Mouse (Mus musculus) A20 (cell line): ENCODE results near the gene 1700028P14Rik.
"Not testable (repeated sequence)": the region's sequence is repeated elsewhere in the genome, so short reads cannot be mapped to it uniquely, and the experiment has no call there.

ENCODE experiments used
- DNase-seq: peaks from one replicate; pipeline ENCODE4 v3.0.0-alpha.2; 2011; ENCODE audit warnings: low read depth, low spot score

Gene 1700028P14Rik

DNA sequence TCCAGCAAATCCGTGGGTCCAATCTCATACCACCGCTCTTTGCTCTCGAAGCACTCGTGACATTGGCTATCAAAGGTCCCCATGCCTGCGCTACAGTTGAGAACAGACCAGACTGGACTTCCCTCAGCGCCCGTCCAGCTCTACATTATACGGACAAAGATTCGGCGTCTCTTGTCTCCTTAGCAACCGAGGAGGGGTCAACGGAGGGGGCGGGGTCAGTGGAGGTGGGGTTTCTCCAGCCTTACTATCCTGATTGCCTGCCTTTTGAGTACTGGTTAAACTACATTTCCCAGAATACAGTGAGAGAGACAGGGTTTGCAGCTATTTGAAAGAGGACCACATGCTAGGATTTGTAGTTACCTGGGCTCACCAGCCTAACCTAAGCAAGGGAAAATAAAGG is at the start of gene 1700028P14Rik:
Gene 1700028P14Rik, minus strand, starts transcription at position 169 of the 400 bp plus-strand sequence.
- DNase-seq = no peak

GRCm38 (mm10) chr19:23699131-23699530 is 46.5 kb upstream of the 1700028P14Rik start:
- peak; percentile 23 for DNase-seq

GRCm38 (mm10) chr19:23698366-23698765 is 45.8 kb upstream of the 1700028P14Rik start:
- DNase-seq = no peak

GRCm38 (mm10) chr19:23697861-23698260 is 45.2 kb upstream of the 1700028P14Rik start:
- no peak for DNase-seq

- no peak for DNase-seq
Observed at GRCm38 (mm10) chr19:23694344-23694743, 41.7 kb upstream of the 1700028P14Rik start.

GRCm38 (mm10) chr19:23688421-23688946 is 35.9 kb upstream of the 1700028P14Rik start:
- DNase-seq = peak; percentile 22

DNA sequence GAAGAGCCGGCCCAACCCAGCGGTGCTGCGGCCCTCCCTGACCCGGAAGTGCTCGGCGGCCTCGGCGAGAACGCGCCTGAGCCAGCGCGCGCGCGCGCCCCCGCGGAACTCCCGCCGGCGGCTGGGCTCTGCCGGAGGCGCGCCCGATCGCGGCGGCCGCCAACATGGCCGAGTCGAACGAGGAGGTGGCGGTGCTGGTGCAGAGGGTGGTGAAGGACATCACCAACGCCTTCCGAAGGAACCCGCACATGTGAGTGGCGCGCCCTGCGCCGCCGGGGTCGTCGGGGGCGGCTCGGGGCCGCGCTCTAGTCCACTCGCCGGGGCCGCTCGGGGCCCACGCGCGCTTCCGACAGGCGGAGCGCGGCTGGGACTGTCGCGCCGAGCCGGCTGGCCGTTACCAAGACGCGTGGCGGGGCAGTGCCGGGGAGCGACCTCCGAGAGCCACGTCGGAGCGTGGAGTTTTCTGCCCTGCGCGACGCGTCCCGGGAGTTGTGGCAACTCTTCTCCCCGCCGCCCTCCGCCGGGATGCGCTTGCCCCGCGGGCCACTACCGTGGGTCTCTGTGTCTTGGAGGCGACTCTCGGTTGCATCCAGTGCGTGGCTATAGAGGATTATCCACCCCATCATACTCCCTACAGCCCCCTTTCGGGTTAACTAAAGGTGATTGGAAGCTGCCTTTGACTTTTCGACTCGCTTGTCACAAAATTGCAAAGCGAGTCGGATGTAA is 34.8 kb upstream of the 1700028P14Rik start, which contains the start of gene Ptar1:
Gene Ptar1, plus strand, starts transcription at position 134 of the 726 bp plus-strand sequence.
- DNase-seq = peak; percentile 94

DNA sequence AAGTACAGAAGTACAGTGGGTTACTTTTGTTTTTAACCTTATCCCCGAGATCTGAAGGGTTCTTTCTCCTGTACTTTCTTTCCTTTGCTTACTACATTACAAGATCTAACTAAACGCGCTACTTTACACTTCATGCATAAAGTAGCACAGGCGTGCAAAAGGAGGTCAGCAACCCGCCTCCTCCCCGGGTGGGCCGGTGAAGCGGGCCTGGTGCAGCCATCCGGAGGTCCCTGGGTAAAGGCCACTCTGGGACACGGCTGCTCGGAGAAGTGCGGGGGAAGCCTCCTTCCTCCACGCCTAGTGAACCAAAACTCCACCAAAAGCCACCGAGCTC is 34.3 kb upstream of the 1700028P14Rik start:
- DNase-seq = no peak

DNA sequence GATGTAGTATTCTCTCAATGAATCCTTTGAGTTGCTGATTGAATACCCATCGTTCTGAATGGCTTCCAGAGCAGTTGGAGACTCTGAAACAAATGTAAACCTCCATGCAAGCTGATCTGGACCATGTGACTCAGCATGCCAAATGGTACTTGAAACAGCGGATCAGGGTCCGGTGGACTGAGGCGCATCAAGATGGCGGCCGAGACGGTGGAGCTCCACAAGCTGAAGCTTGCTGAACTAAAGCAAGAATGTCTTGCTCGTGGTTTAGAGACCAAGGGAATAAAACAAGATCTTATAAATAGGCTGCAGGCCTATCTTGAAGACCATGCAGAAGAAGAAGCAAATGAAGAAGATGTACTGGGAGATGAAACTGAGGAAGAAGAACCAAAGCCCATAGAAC is 23.0 kb upstream of the 1700028P14Rik start:
- DNase-seq = not testable (repeated sequence)

DNA sequence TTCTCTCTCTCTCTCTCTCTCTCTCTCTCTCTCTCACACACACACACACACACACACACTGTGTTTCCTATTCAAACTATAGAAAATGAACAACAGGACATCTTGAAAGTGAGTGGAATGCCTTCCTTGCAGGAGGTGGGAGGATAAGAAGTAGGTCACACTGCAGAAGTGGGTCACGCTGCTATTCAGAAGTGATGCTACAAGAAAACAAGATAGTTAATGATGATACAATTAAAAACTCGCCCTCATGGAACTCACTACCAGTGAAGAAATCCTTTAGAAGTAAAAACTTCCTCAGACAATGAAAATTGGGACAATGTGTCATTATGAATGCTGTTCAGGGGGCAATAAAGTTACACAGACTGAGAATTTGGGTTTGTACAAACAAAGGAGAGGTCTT is 20.4 kb upstream of the 1700028P14Rik start:
- no peak for DNase-seq

DNA sequence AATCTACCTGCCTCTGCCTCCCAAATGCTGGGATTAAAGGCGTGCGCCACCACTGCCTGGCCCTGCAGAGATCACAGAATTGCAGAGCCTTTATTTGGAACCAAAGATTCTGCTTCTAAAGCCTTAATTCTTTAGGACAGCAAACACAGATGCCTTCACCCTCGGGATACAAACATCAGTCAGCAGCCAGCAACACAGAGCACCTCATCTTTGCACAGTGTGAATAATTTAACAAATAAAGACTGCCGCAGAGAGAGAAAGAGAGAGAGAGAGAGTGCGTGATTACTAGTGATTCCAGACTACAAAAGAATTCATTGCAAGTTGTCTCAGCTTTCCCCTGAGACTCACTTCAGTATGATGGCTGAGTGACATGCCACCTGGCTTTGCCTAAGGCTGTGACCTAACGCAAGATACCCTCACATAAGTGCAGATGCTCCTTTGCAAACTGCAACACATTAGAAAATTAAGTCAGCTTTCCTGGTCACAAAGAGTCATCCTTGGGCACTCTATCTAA is 15.6 kb upstream of the 1700028P14Rik start:
- DNase-seq = no peak

- DNase-seq = no peak
Observed at GRCm38 (mm10) chr19:23664083-23664482, 11.5 kb upstream of the 1700028P14Rik start.

- DNase-seq = no peak
Observed at GRCm38 (mm10) chr19:23658350-23658749, 5.7 kb upstream of the 1700028P14Rik start.

DNA sequence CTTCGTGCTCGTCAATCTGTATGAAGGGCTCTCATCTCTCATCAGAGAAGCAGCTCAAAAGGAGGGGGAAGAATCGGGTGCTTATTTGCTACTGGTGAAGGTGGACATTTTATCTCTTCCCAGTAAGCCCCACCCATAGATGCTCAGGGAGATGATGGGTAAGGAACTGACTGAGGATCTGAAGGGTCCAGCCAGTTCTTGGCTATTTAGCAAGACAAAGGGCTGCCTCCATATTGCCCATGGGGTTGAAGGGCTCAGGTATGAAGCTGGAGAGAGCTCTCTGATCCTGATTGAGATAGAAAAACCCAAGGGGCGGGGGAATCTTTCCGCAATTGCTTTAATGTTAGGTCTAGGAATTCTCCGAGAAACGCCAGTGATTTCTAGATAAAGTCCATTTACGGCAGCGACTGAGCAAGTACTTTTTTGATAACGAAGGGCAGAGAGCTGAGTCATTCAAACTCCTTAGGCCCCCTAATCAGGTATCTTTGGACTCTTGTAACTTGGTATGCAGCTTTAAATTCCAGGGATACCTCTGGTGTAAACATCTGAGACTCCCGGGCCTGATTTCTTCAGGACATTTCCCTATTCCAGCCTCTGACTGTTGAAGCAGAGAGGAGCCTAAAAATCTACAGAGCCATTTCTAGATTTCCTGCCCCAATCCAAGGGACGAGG is 4.8 kb upstream of the 1700028P14Rik start:
- no peak for DNase-seq

DNA sequence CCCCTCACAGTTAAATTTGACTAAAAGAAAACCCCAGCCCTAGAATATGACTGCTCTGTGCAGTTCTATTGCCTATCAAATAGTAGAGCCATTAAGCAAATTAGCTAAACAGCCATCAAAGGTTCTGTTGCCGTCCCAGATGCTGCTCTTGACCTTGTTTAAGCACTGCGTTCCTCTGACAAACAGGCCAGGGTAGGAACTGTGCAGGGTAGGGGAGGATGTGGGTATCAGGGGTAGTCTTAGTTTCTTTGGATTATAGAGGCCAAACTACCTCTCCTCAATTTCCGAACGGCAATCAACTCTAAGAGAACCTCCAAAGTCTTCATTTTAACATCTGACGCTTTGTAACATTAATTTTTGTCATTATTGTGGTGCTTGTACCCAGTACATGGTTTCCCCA is 542 bp upstream of the 1700028P14Rik start:
- DNase-seq = no peak

DNA sequence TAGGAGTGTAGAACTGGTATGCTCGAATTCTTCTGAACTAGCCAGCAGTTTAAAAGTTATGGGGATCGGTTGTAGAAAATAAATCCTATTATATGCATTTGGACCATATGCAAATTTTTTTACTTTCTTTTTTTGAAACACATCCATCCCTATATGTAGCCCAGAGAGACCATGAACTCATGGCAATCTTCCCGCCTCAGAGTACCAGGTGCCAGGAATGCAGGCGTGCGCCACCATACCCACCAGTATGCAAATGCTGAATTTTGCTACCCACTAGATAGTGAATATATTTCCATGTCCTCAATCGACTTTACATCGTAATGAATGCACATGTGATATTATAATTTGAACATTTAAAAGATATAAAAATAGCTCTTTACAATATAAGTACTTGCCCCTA is 5.3 kb downstream of the 1700028P14Rik start:
- no peak for DNase-seq

GRCm38 (mm10) chr19:23645347-23645746 is 7.3 kb downstream of the 1700028P14Rik start:
- no peak for DNase-seq

DNA sequence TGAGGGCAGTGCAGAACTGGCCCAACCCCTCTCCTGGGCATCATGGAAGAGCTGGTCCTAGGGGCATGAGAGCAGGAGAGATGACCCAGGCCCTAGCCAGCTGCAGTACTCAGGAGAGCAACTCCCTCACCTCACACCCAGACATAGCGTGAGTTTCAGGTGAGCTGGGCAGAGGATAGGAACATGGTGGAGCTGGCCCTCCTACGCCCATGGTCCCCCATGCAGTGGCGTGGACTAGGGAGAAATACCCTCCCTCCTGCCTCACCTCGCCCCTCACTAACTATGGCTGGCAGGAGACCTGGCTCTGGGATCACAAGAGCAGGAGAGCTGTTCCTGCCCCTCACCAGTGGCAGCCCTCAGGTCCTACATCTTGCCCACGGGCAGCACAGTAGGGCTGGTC is 8.8 kb downstream of the 1700028P14Rik start:
- DNase-seq = no peak

GRCm38 (mm10) chr19:23636786-23637185 is 15.8 kb downstream of the 1700028P14Rik start:
- no peak for DNase-seq

GRCm38 (mm10) chr19:23631611-23632492 is 20.8 kb downstream of the 1700028P14Rik start:
- no peak for DNase-seq

DNA sequence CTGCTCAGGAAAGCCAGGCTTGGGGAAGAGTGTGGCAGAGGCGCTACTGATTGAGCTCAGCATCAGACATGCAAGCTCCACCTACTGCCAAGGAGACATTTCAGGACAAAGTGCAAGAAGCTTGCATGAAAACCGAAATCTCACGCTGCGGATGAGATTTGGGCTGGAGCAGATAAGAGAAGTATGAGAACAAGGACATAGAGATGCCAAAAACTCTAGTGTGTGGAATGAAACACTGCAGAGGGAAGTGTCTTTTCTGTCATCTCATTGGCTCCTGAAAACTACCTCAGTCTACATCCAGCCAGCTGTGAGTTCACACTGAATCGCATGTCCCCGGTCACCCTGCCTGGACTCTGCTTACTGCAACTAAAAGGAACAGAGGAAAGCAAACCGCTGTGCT is 38.3 kb downstream of the 1700028P14Rik start:
- no peak for DNase-seq

GRCm38 (mm10) chr19:23609724-23610123 is 42.9 kb downstream of the 1700028P14Rik start:
- DNase-seq = no peak
